Mouse (Mus musculus) kidney, adult 2 months (tissue): ENCODE measurements around the gene Rnf157.

Experiments
- CTCF ChIP-seq: fragments of 200-500 bp; conservative IDR thresholded peaks from 2 replicates; pipeline ENCODE4 v1.5.1; 2011; ENCODE audit warnings: low read depth, mild to moderate bottlenecking, control low read depth, low read length, moderate library complexity, mixed read lengths; ENCODE audit not compliant: insufficient read depth, insufficient read length
- POLR2A ChIP-seq: fragments of 200-500 bp; IDR thresholded peaks from one replicate; pipeline ENCODE4 v1.6.1; 2011; ENCODE audit warnings: low read depth, low read length, control low read depth

- TF ChIP-seq CTCF (no peak), POLR2A (no peak)
These were observed 15.1 kb downstream of the Rnf157 start for GRCm38 (mm10) chr11:116397517-116398347.
